Mouse (Mus musculus): ENCODE data around the gene Pld3.

The Pld3 gene

GRCm38 (mm10) chr7:27560978-27561377 lies 8.0 kb upstream of the Pld3 start:
- no peak for DNase-seq

- no peak for DNase-seq
These were observed 7.4 kb upstream of the Pld3 start for GRCm38 (mm10) chr7:27560291-27560887.

GRCm38 (mm10) chr7:27552070-27552469 lies 948 bp downstream of the Pld3 start:
- no peak for DNase-seq

GRCm38 (mm10) chr7:27549597-27549996 lies 3.4 kb downstream of the Pld3 start:
- no peak for DNase-seq

- no peak for DNase-seq
These were observed 8.2 kb downstream of the Pld3 start for GRCm38 (mm10) chr7:27544675-27545370.

GRCm38 (mm10) chr7:27543851-27544250 lies 9.2 kb downstream of the Pld3 start:
- DNase-seq = no peak

GRCm38 (mm10) chr7:27543065-27543464 lies 10.0 kb downstream of the Pld3 start:
- DNase-seq = no peak

GRCm38 (mm10) chr7:27542392-27543033 lies 10.5 kb downstream of the Pld3 start:
- DNase-seq = peak; percentile 87 to 89

GRCm38 (mm10) chr7:27541922-27542321 lies 11.1 kb downstream of the Pld3 start:
- no peak for DNase-seq

- DNase-seq = peak in 1 of 2 experiments; percentile 27
These were observed 11.6 kb downstream of the Pld3 start for GRCm38 (mm10) chr7:27541431-27541830.

GRCm38 (mm10) chr7:27540935-27541334 lies 12.1 kb downstream of the Pld3 start:
- DNase-seq = no peak

- DNase-seq = no peak
These were observed 12.5 kb downstream of the Pld3 start for GRCm38 (mm10) chr7:27540521-27540920.

GRCm38 (mm10) chr7:27538797-27539196 lies 14.2 kb downstream of the Pld3 start:
- DNase-seq = no peak

- DNase-seq = no peak
These were observed 15.0 kb downstream of the Pld3 start for GRCm38 (mm10) chr7:27537998-27538397.

- no peak for DNase-seq
These were observed 16.4 kb downstream of the Pld3 start for GRCm38 (mm10) chr7:27536618-27537017.

- DNase-seq = no peak
These were observed 17.6 kb downstream of the Pld3 start for GRCm38 (mm10) chr7:27535386-27535785.

GRCm38 (mm10) chr7:27532480-27533050 lies 20.5 kb downstream of the Pld3 start:
- DNase-seq = no peak

GRCm38 (mm10) chr7:27531707-27532106 lies 21.3 kb downstream of the Pld3 start:
- no peak for DNase-seq

GRCm38 (mm10) chr7:27530937-27531336 lies 22.1 kb downstream of the Pld3 start:
- no peak for DNase-seq

- no peak for DNase-seq
These were observed 23.9 kb downstream of the Pld3 start for GRCm38 (mm10) chr7:27529070-27529469.

- peak; percentile 76 to 89 for DNase-seq
These were observed 26.8 kb downstream of the Pld3 start for GRCm38 (mm10) chr7:27526039-27526827.

GRCm38 (mm10) chr7:27523805-27524204 lies 29.2 kb downstream of the Pld3 start:
- no peak for DNase-seq

- DNase-seq = no peak
These were observed 30.1 kb downstream of the Pld3 start, which contains the start of gene Hipk4 for GRCm38 (mm10) chr7:27522967-27523366. TSS of gene Hipk4 (plus strand) at chr7:27523267.

Measured in cerebellum, adult 18-20 months (tissue).